Mouse (Mus musculus) forebrain, embryonic 14.5 days (tissue): ENCODE data around the gene Dab2ip. TPM values are rescaled to one million over a fixed set of nuclear protein-coding genes. Genes with fewer than 3 reads are reported as not detected.

ENCODE experiments used
- ATAC-seq: fragments of 200-750 bp; cut with Nextera tagmentation; 2 replicates; pipeline ENCODE4 v1.8.0; 2017; ENCODE audit warnings: mild to moderate bottlenecking, moderate library complexity
- DNase-seq: peaks from one replicate; pipeline ENCODE4 v3.0.0-alpha.2; 2015; ENCODE audit warnings: low spot score
- H3K27ac ChIP-seq: fragments of 300-500 bp; sonication (generic); 2 replicates; pipeline ENCODE4 v1.5.1; 2014; ENCODE audit warnings: low read depth, mild to moderate bottlenecking, control low read depth, low read length, moderate library complexity
- H3K27me3 ChIP-seq: fragments of 300-500 bp; sonication (generic); replicated peaks from 2 replicates; pipeline ENCODE4 v1.6.1; 2014; ENCODE audit warnings: low read length, control low read depth, mixed read lengths; ENCODE audit not compliant: control insufficient read depth, insufficient read depth
- H3K36me3 ChIP-seq: fragments of 300-500 bp; sonication (generic); 2 replicates; pipeline ENCODE4 v1.6.1; 2014; ENCODE audit warnings: low read length, control low read depth; ENCODE audit not compliant: control insufficient read depth, insufficient read depth
- H3K4me1 ChIP-seq: fragments of 300-500 bp; sonication (generic); 2 replicates; pipeline ENCODE4 v1.6.1; 2014; ENCODE audit warnings: antibody characterized with exemption, low read length, control low read depth; ENCODE audit not compliant: control insufficient read depth, insufficient read depth
- H3K4me2 ChIP-seq: fragments of 300-500 bp; sonication (generic); 2 replicates; pipeline ENCODE4 v1.6.1; 2014; ENCODE audit warnings: mild to moderate bottlenecking, control low read depth, low read length
- H3K4me3 ChIP-seq: fragments of 300-500 bp; sonication (generic); 2 replicates; pipeline ENCODE4 v1.5.1; 2014; ENCODE audit warnings: low read depth, low read length, control low read depth
- H3K9ac ChIP-seq: fragments of 300-500 bp; sonication (generic); 2 replicates; pipeline ENCODE4 v1.6.1; 2014; ENCODE audit warnings: mild to moderate bottlenecking, low read length, control low read depth, moderate library complexity
- H3K9me3 ChIP-seq: fragments of 300-500 bp; sonication (generic); replicated peaks from 2 replicates; pipeline ENCODE4 v1.6.1; 2016; ENCODE audit warnings: low read length, control low read depth, mixed read lengths; ENCODE audit not compliant: control insufficient read depth
- WGBS: fragments of 180-500 bp; shearing (Covaris S2); extraction: QIAGEN DNeasy Blood & Tissue Kit; methylation state at CpG from one replicate; pipeline ENCODE4 v1.1.7; 2014; 5-methylcytosine and 5-hydroxymethylcytosine counted together
- polyA plus RNA-seq: library from polyadenylated mRNA; unstranded; fragments of >200 nt; fragmentation: Nextera tagmentation; extraction: Ambion mirVana; gene quantifications from 2 replicates; pipeline ENCODE4 v1.2.1, GENCODE M21; 2014

The Dab2ip gene
- polyA plus RNA-seq = 29.7 and 37.9 TPM in 2 replicates

GRCm38 (mm10) chr2:35557911-35558825 is at the start of gene Dab2ip:
Gene Dab2ip, plus strand, starts transcription at chr2:35558266.
- Histone ChIP-seq H3K4me2 (no peak within 1 kb of the TSS), H3K4me1 (no peaks in the 10 kb centered on the region), H3K36me3 (no peaks in the 10 kb centered on the region), H3K9me3 (no peaks in the 10 kb centered on the region), H3K27me3 (no peaks in the 10 kb centered on the region), H3K9ac (no peak within 1 kb of the TSS; the same call in 1 of the 2 replicates), H3K27ac (no peak within 1 kb of the TSS), H3K4me3 (no peak within 1 kb of the TSS)
- WGBS = 66% methylated on average over 29 of the region's 29 CpGs
- DNase-seq (no peak), ATAC-seq (no peak)

- peak; percentile 14 for DNase-seq
- ATAC-seq = no peak
- no peak overlapping the region for H3K27ac ChIP-seq
Measured at GRCm38 (mm10) chr2:35508597-35509342, 49.3 kb upstream of the Dab2ip start.

GRCm38 (mm10) chr2:35509343-35509667 is 48.8 kb upstream of the Dab2ip start:
- no peak overlapping the region for H3K4me3 ChIP-seq
- H3K36me3 ChIP-seq = no peaks in the 10 kb centered on the region
- DNase-seq (no peak), ATAC-seq (no peak)
- H3K27me3 ChIP-seq = no peaks in the 10 kb centered on the region
- no peak overlapping the region for H3K9ac ChIP-seq
- H3K4me2 ChIP-seq = no peak overlapping the region
- no peaks in the 10 kb centered on the region for H3K9me3 ChIP-seq
- peaks cover 6% of the 10 kb centered on the region; the same call in 1 of the 2 replicates for H3K4me1 ChIP-seq
- H3K27ac ChIP-seq = no peak overlapping the region
- WGBS = 68% methylated on average over 6 of the region's 6 CpGs

More at GRCm38 (mm10) chr2:35508597-35509342, 49.3 kb upstream of the Dab2ip start:
- Histone ChIP-seq H3K4me2 (no peak overlapping the region), H3K9ac (no peak overlapping the region), H3K36me3 (no peaks in the 10 kb centered on the region), H3K4me1 (peaks cover 4% of the 10 kb centered on the region; the same call in 1 of the 2 replicates), H3K9me3 (no peaks in the 10 kb centered on the region), H3K27me3 (no peaks in the 10 kb centered on the region), H3K4me3 (no peak overlapping the region)
- WGBS = 53% methylated on average over 10 of the region's 10 CpGs

DNA sequence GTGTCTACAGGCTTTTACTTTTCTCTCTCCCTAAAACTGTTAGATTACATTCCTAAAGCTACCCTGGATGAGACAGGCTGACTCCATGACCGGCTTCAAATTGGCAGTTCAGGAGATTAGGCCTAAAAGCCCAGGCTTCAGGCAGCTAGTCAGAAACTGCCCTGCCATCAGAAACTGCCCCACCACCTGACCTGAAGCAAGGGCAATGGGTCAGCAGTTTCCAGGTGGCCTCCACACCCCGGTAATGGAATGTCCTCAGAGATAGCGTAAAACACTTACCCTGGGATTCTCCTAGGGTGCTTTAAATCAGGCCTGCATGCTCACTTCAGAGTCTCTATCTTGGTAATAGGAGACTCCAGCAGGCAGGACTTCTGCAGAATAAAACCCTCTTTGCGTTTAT is 48.2 kb upstream of the Dab2ip start:
- DNase-seq (no peak), ATAC-seq (no peak)
- H3K9me3 ChIP-seq = no peaks in the 10 kb centered on the region
- no peaks in the 10 kb centered on the region for H3K27me3 ChIP-seq
- H3K9ac ChIP-seq = no peak overlapping the region
- no peak overlapping the region for H3K4me3 ChIP-seq
- H3K27ac ChIP-seq = no peak overlapping the region
- whole genome bisulfite sequencing = 81% methylated on average over 4 of the region's 4 CpGs
- no peaks in the 10 kb centered on the region for H3K36me3 ChIP-seq
- no peak overlapping the region for H3K4me2 ChIP-seq
- H3K4me1 ChIP-seq = peaks cover 6% of the 10 kb centered on the region; the same call in 1 of the 2 replicates

DNA sequence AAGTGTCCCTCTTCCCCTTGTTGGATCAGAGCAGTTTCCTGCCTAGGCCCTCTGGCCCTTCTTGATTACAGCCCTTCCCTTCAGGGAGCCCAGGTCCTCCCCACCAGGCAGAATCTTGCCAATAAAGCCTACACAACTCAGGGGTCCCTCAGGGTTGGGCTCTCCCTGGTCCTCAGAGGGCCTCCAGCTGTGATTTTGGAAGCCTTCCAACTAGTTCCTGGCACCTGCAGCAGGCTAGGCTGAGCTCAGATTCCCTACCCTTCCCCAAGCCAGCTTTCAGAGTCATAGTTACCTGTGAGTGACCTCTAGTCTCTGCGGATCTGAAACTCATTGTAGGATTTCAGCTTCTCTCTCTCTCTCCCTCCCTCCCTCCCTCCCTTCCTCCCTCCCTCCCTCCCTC is 47.1 kb upstream of the Dab2ip start:
- WGBS = 60% methylated on average over 1 of the region's 1 CpGs
- H3K27me3 ChIP-seq = no peaks in the 10 kb centered on the region
- H3K9me3 ChIP-seq = no peaks in the 10 kb centered on the region
- DNase-seq = no peak
- H3K36me3 ChIP-seq = no peaks in the 10 kb centered on the region
- no peak for ATAC-seq
- H3K4me2 ChIP-seq = no peak overlapping the region
- H3K4me3 ChIP-seq = no peak overlapping the region
- no peak overlapping the region for H3K27ac ChIP-seq
- no peak overlapping the region for H3K9ac ChIP-seq
- H3K4me1 ChIP-seq = peaks cover 6% of the 10 kb centered on the region; the same call in 1 of the 2 replicates

GRCm38 (mm10) chr2:35512226-35512625 is 45.8 kb upstream of the Dab2ip start:
- H3K4me1 ChIP-seq = peaks cover 6% of the 10 kb centered on the region; the same call in 1 of the 2 replicates
- DNase-seq (no peak), ATAC-seq (no peak)
- H3K27ac ChIP-seq = no peak overlapping the region
- H3K36me3 ChIP-seq = no peaks in the 10 kb centered on the region
- H3K4me3 ChIP-seq = no peak overlapping the region
- 94% methylated on average over 4 of the region's 4 CpGs for WGBS
- no peak overlapping the region for H3K9ac ChIP-seq
- H3K4me2 ChIP-seq = no peak overlapping the region
- no peaks in the 10 kb centered on the region for H3K9me3 ChIP-seq
- no peaks in the 10 kb centered on the region for H3K27me3 ChIP-seq

- Histone ChIP-seq H3K4me2 (no peak overlapping the region), H3K9me3 (no peaks in the 10 kb centered on the region), H3K36me3 (no peaks in the 10 kb centered on the region), H3K27ac (peak overlapping the region; percentile 45; the same call in 1 of the 2 replicates), H3K27me3 (no peaks in the 10 kb centered on the region), H3K4me1 (peaks cover 6% of the 10 kb centered on the region; the same call in 1 of the 2 replicates), H3K4me3 (no peak overlapping the region), H3K9ac (no peak overlapping the region)
- peak; percentile 78 for DNase-seq
- ATAC-seq = peak; percentile 76
- 33% methylated on average over 14 of the region's 14 CpGs for WGBS
Measured at GRCm38 (mm10) chr2:35514051-35514892, 43.8 kb upstream of the Dab2ip start.

GRCm38 (mm10) chr2:35526612-35527242 is 31.3 kb upstream of the Dab2ip start:
- no peak overlapping the region for H3K4me3 ChIP-seq
- ATAC-seq = no peak
- DNase-seq = no peak
- WGBS = 85% methylated on average over 14 of the region's 14 CpGs
- no peak overlapping the region for H3K4me2 ChIP-seq
- H3K4me1 ChIP-seq = no peaks in the 10 kb centered on the region
- no peak overlapping the region for H3K9ac ChIP-seq
- no peaks in the 10 kb centered on the region for H3K27me3 ChIP-seq
- H3K9me3 ChIP-seq = no peaks in the 10 kb centered on the region
- H3K27ac ChIP-seq = no peak overlapping the region
- no peaks in the 10 kb centered on the region for H3K36me3 ChIP-seq
